ENCODE assay signal across 1 mouse cellular context in the genomic region with DNA sequence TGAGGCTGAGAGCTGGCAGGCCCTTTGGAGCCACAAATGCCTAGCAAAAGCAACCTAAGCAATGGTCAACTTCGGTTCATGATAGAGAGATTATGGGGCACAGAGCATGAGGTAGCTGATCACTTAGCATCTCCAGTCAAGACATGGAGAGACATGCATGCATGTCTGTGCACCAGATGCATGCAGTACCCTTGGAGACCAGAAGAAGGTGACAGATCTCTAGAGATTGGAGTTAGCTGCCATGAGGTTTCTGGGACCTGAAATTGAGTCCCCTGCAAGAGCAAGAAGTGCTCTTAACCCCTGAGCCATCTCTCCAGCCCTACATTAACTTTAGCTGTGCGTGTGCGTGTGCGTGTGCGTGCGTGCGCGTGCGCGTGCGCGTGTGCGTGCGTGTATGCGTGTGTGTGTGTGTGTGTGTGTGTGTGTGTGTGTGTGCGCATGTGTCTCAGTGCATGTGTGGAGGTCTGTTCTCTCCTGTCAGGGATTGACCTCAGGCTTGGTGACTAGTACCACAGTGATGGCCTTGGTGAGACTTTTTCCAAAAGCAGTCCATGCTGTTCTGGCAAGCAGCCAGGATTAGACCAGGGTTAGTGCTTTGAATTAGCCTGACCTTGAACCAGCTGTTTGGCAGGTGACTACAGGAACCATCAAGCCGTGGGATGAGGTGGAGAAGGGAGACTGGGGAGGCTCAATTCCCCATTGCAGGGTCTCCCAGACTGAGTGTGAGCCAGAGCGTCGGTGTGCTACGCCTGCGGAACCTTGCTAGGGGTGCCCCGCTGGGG.
TF ChIP-seq lines count a peak whose summit lies in the region.

No protein-coding gene starts in this region.

TF ChIP-seq in MEL, 35 proteins besides CTCF, POLR2A, EP300 and RAD21 (continued from another document):
- TF ChIP-seq HCFC1 (IDR thresholded peaks at IDR 0.05; ENCODE audit: low read depth, low read length): no peak
- no peak for TF ChIP-seq SIN3A (IDR thresholded peaks at IDR 0.05; ENCODE audit: low read length)
- TF ChIP-seq CHD2 (IDR thresholded peaks at IDR 0.05; ENCODE audit: low read length): no peak
- no peak for TF ChIP-seq POLR2AphosphoS2 (IDR thresholded peaks at IDR 0.05; ENCODE audit: low read length)
- no peak for TF ChIP-seq POLR2AphosphoS5 (IDR thresholded peaks at IDR 0.05; ENCODE audit: borderline replicate concordance, low read depth, low read length)
- TF ChIP-seq MAFK (IDR thresholded peaks at IDR 0.05; ENCODE audit: borderline replicate concordance, low read depth, low read length): no peak
- TF ChIP-seq MYC (IDR thresholded peaks at IDR 0.05; ENCODE audit: low read depth, low read length): no peak
